Mouse (Mus musculus) regulatory T cell (primary cell): ENCODE results near the gene Cage1.

Experiments
- in situ Hi-C: fragments of 300-600 bp; cut with MboI, MseI; formaldehyde crosslinking; loops from one replicate; pipeline ENCODE4 v1.15.1; 2025; ENCODE audit warnings: high pct_unique_total_duplicates

Gene Cage1

DNA sequence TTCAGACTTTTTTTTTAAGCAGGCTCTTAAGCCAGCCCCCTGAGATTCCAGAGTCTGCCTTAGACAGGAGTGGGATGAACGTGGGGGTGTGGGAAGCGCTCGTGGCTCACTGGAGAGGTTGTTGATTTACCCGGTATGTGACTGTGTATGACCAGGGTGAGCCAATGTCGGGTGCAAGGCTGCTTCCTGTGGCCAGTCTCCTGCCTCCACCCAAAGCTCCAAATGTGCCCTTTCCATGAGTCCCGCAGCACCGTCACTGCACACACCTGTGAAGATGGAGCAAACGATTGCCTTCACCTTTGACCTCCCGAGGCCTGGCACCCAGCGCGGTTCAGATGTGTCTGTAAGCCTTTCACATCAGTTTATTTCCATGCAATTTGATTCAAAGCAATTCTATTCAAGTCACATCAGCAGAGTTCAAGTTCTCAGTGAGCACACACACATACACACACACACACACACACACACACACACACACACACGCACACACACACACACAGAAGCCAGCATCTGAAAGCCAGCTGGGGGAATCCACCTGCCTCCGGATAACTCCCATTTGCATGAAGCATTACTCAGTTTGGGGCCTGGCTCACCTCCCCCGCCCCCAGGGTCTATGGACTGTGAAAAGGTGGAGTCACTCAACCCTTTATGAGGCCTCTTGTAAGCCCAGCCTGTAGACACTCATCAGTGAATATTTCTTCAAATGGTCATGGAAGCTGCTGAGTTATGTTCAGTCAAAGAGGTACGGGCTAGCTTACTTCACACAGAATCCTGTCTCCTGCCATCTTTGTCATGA, 70.4 kb downstream of the Cage1 start:
- in situ Hi-C loops: no loop called here

- in situ Hi-C loops: no loop called here
Observed at GRCm38 (mm10) chr13:37965126-37965914, 71.5 kb downstream of the Cage1 start.

DNA sequence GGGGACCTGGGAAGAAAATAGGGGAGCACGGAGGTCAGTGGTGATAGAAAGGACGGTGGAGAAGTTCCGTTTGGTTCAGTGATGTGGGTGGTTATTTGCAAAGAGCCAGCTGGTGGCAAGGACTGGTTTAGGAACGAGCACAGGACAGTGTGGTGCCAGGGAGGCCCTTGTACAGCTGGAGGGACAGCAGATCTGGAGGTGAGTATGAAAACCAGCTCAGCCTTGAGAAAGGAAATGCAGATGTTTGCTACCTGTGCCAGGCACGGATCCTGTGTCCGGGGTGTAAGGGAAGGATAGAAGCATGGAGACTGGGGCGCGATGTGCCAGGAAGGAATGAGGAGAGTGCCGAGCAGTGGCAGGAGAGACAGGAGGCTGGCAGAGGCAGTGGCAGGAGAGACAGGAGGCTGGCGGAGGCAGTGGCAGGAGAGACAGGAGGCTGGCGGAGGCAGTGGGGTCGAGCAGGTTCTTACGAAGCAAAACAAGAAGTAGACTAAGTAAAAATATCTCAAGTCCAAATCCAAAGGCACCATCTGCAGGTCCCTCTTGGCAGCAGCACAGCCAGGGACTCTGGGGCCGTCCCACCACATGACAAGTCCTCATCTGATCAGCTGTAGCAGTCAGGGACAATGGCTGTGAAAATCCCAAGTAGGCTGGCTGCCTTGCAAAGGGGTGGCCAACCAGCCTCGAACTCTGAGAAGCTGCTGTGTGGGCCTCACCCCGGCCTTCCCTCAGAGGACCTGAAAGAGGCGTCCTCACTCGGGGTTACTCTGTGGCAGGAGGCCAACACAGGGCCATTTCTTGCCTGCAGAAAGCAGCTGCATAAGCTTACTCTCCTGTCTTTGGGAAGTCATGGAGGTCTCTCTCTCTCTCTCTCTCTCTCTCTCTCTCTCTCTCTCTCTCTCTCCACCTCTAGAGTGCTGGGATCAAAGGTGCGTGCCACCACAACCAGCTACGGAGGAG, 72.5 kb downstream of the Cage1 start:
- in situ Hi-C loops: no loop called here

- in situ Hi-C loops: no loop called here
Observed at GRCm38 (mm10) chr13:37963354-37964007, 73.4 kb downstream of the Cage1 start.

GRCm38 (mm10) chr13:37962541-37962940, 74.3 kb downstream of the Cage1 start:
- in situ Hi-C loops: no loop called here

GRCm38 (mm10) chr13:37959936-37960335, 76.9 kb downstream of the Cage1 start:
- in situ Hi-C loops: no loop called here

GRCm38 (mm10) chr13:37959239-37959907, 77.5 kb downstream of the Cage1 start:
- in situ Hi-C loops: no loop called here

DNA sequence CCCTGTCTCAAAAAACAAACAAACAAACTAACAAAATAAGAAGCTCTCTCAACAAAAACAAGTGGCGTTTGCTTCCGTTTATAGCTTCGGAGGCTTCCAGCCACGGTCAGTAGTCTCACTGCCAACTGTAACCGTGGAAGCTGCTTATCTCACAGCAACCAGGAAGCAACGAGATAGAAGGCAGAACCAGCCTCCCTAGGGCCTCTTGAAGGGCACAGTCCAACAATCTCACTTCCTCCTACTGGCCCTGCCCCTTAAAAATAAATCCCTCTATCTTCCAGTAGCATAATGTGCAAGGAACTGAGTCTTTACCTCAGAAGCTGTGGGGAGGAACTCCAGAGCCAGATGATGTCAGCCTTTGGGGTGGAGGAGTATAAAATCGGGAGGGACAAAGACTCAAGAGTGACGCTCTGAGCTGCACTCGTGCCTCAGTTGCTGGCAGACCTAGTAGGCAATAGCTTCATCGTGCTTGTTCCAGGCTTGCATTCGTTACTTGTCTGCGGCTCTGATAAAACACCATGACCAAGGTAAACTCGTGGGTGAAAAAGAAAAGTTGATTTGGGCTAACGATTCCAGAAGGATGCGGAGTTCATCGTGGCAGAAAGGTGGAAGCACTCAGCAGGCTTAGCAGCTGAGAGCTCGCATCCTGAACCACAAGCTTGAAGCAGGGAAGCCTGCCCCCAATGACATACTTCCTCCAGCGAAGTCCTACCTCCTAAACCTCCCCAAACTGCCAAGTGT, 78.2 kb downstream of the Cage1 start:
- in situ Hi-C loops: no loop called here
